In the genomic region with DNA sequence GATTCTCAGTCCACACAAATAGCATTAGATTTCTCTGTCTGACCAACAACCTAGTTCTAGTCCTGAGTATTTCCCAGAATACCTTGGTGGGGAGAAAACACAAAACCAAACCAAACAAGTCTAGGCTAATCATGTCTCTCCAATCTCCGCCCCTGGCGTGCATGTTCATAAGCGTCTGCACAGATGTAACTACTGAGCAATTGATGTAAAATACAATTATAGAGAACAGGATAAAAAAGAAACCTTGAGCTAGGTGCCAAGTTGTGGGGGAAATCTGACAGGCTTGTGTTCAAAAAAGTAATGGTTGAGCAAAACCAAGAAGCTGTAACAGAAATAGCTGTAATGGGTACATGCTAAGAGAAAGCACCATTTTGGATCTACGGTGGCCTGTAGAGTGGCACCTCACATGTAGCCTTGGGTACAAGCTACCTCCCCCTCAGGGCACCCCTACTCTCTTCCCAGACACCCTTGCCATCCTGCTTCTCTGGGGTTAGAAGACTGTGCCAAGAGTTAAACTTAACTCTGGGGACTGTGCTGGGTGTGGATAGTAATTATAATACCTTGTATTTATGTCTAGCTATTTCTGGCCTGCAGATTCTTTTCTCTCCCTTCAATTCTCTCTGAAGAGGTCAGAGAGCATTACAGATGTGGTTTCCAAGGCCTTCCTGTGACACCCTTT, we compare ENCODE assay signal across 25 mouse cellular contexts.
DNase-seq lines count a peak whose midpoint lies in the region; ATAC-seq and TF ChIP-seq lines count a peak whose summit lies in the region.
"Had no signal": no experiment of that assay in that cellular context is flagged by ENCODE, and none has a peak within 500 bp of the region (broad histone marks: within the 10 kb centered on the region; RNA-seq: fewer than 3 reads in every experiment).

No protein-coding gene starts in this region.

- no peak overlapping the region for H3K9ac ChIP-seq in heart, embryonic 16.5 days (ENCODE audit: low read length)
- H3K9ac ChIP-seq in CH12.LX (ENCODE audit: insufficient read depth, low read depth): no peak overlapping the region
- H3K9ac ChIP-seq: embryonic facial prominence, embryonic 13.5 days; forebrain, postnatal 0 days; heart, embryonic 13.5 days; hindbrain, embryonic 13.5 days; intestine, embryonic 15.5 days had no signal

- no peak for ATAC-seq in heart, embryonic 16.5 days (replicated peaks; ENCODE audit: extremely low read depth, insufficient read depth, low FRiP score)
- ATAC-seq: activated CD4-positive, CD25-positive, alpha-beta regulatory T cell, adult 4 months; CD4-positive, CD25-positive, alpha-beta regulatory T cell, adult 4 months; forebrain, embryonic 14.5 days; forebrain, postnatal 0 days; hindbrain, embryonic 16.5 days; intestine, embryonic 15.5 days had no signal

- H3K4me3 ChIP-seq in heart, embryonic 16.5 days (ENCODE audit: low read length): no peak overlapping the region
- H3K4me3 ChIP-seq in CH12.LX (replicated peaks in 1 of 3; ENCODE audit: low read depth in 2 of 3, low read length in 2 of 3, poor library complexity in 1 of 3): no peak overlapping the region
- H3K4me3 ChIP-seq: embryonic facial prominence, embryonic 13.5 days; heart, adult 2 months; heart, embryonic 10.5 days; heart, embryonic 13.5 days; hindbrain, embryonic 10.5 days; hindbrain, embryonic 13.5 days; intestine, embryonic 15.5 days had no signal

- no peak for TF ChIP-seq EP300 in CH12.LX (IDR thresholded peaks at IDR 0.05; ENCODE audit: low read length)

- dilution Hi-C loops in CH12.LX (cut with MboI; ENCODE audit: extremely low pct_ligation_motif_present, extremely low pct_unique_long_range_greater_than_20kb, low sequenced_read_pairs): no loop called here

- H3K4me2 ChIP-seq in heart, embryonic 16.5 days (ENCODE audit: low read depth, low read length): no peak overlapping the region
- H3K4me2 ChIP-seq in CH12.LX (ENCODE audit: insufficient read depth, low read depth, poor library complexity, severe bottlenecking): peak overlapping the region; percentile 49; the same call in 1 of the 2 replicates
- H3K4me2 ChIP-seq: embryonic facial prominence, embryonic 13.5 days; heart, embryonic 13.5 days; hindbrain, embryonic 13.5 days; intestine, embryonic 15.5 days had no signal

- WGBS in heart, embryonic 16.5 days: 93% methylated on average over 4 of the region's 4 CpGs

- DNase-seq in heart, postnatal 36 days: no peak
- DNase-seq in CH12.LX (ENCODE audit: extremely low read depth): no peak
- peak; percentile 42 for DNase-seq in brain, adult 2 months (ENCODE audit: low read depth, low spot score)
- DNase-seq in testis, postnatal 10 days (ENCODE audit: low spot score): no peak
- no peak for DNase-seq in kidney, adult 9 months
- DNase-seq: adrenal gland, adult 8-10 months; adrenal gland, postnatal 25 days; cerebellum, adult 18-20 months; cerebellum, adult 9-10 months; cerebellum, postnatal 14 days; forebrain, postnatal 0 days; gastrocnemius, postnatal 10 days; gastrocnemius, postnatal 36 days; heart, adult 2 months had no signal

- TF ChIP-seq CTCF in CH12.LX (conservative IDR thresholded peaks at IDR 0.05 in 1 of 2, IDR thresholded peaks at IDR 0.05 in 1 of 2; ENCODE audit: low read depth in 2 of 2, low read length in 2 of 2): no peak

- peaks cover 19% of the 10 kb centered on the region for H3K4me1 ChIP-seq in heart, embryonic 16.5 days (ENCODE audit: control insufficient read depth, insufficient read depth, low read length)
- peaks cover 13 to 62% of the 10 kb centered on the region in 2 experiments for H3K4me1 ChIP-seq in CH12.LX (ENCODE audit: control insufficient read depth in 1 of 2, insufficient read depth in 2 of 2)
- H3K4me1 ChIP-seq: intestine, embryonic 15.5 days had no signal

- intact Hi-C loops in heart, postnatal 36 days (cut with DNase I): no loop called here

- in situ Hi-C loops in CH12.LX (cut with MboI; ENCODE audit: low pct_ligation_motif_present, low pct_unique_long_range_greater_than_20kb, low sequenced_read_pairs): no loop called here

- H3K27me3 ChIP-seq in heart, embryonic 16.5 days (ENCODE audit: control insufficient read depth, insufficient read depth, low read length): no peaks in the 10 kb centered on the region
- H3K27me3 ChIP-seq in CH12.LX (replicated peaks): no peaks in the 10 kb centered on the region
- H3K27me3 ChIP-seq: embryonic facial prominence, embryonic 13.5 days; heart, embryonic 13.5 days; hindbrain, embryonic 13.5 days; intestine, embryonic 15.5 days had no signal

- H3K27ac ChIP-seq in heart, embryonic 16.5 days (ENCODE audit: low read length): 0 out of 2 replicates have a peak overlapping the region, but pooled peaks have one; percentile 18
- H3K27ac ChIP-seq in CH12.LX (ENCODE audit: insufficient read depth, low read depth): no peak overlapping the region
- H3K27ac ChIP-seq: embryonic facial prominence, embryonic 13.5 days; heart, adult 2 months; heart, embryonic 10.5 days; heart, embryonic 13.5 days; hindbrain, embryonic 10.5 days; hindbrain, embryonic 13.5 days; intestine, embryonic 15.5 days had no signal

- TF ChIP-seq POLR2A in CH12.LX (IDR thresholded peaks at IDR 0.05; ENCODE audit: low read depth, low read length): no peak

- no peaks in the 10 kb centered on the region for H3K36me3 ChIP-seq in heart, embryonic 16.5 days (ENCODE audit: control insufficient read depth, insufficient read depth)
- peaks cover 0 to 31% of the 10 kb centered on the region in 2 experiments for H3K36me3 ChIP-seq in CH12.LX (replicated peaks in 1 of 2; ENCODE audit: control insufficient read depth in 1 of 2, insufficient read depth in 1 of 2, low read length in 1 of 2)
- H3K36me3 ChIP-seq: embryonic facial prominence, embryonic 13.5 days; heart, embryonic 10.5 days; heart, embryonic 13.5 days; hindbrain, embryonic 10.5 days; hindbrain, embryonic 13.5 days; intestine, embryonic 15.5 days had no signal

- H3K79me2 ChIP-seq in CH12.LX (replicated peaks; ENCODE audit: control insufficient read depth, extremely low read depth, insufficient read depth, poor library complexity, severe bottlenecking): no peaks in the 10 kb centered on the region; the same call in 1 of the 2 replicates

- TF ChIP-seq RAD21 in CH12.LX (IDR thresholded peaks at IDR 0.05; ENCODE audit: low read depth, low read length): no peak

- H3K9me3 ChIP-seq in heart, embryonic 16.5 days (replicated peaks; ENCODE audit: control insufficient read depth, low read length): no peaks in the 10 kb centered on the region
- H3K9me3 ChIP-seq in CH12.LX (replicated peaks; ENCODE audit: low read length): no peaks in the 10 kb centered on the region
- H3K9me3 ChIP-seq: embryonic facial prominence, embryonic 13.5 days; heart, embryonic 10.5 days; heart, embryonic 13.5 days; hindbrain, embryonic 10.5 days; hindbrain, embryonic 13.5 days; intestine, embryonic 15.5 days had no signal

TF ChIP-seq in CH12.LX, 34 proteins besides CTCF, POLR2A, EP300 and RAD21 (continues in another document):
- TF ChIP-seq JUND (conservative IDR thresholded peaks at IDR 0.05; ENCODE audit: low read depth, low read length): no peak; the same call in 1 of the 2 replicates
- TF ChIP-seq BHLHE40 (IDR thresholded peaks at IDR 0.05; ENCODE audit: low read depth, low read length): no peak
- no peak for TF ChIP-seq USF1 (IDR thresholded peaks at IDR 0.05; ENCODE audit: low read depth, low read length)
- TF ChIP-seq MAX (IDR thresholded peaks at IDR 0.05; ENCODE audit: low read length): no peak
- TF ChIP-seq UBTF (IDR thresholded peaks at IDR 0.05; ENCODE audit: low read depth, low read length): no peak
- 0 out of 2 replicates have a peak, but pooled peaks have one; percentile 18 for TF ChIP-seq KAT2A (IDR thresholded peaks at IDR 0.05; ENCODE audit: insufficient replicate concordance, low read length)
- no peak for TF ChIP-seq PAX5 (IDR thresholded peaks at IDR 0.05; ENCODE audit: low read length)
- no peak for TF ChIP-seq CHD2 (IDR thresholded peaks at IDR 0.05; ENCODE audit: low read length)
- no peak for TF ChIP-seq ZC3H11A (IDR thresholded peaks at IDR 0.05; ENCODE audit: low read depth, low read length)
- TF ChIP-seq USF2 (conservative IDR thresholded peaks at IDR 0.05; ENCODE audit: low read depth, low read length): no peak
- TF ChIP-seq NRF1 (IDR thresholded peaks at IDR 0.05; ENCODE audit: low read depth, low read length): no peak
- TF ChIP-seq ZKSCAN1 (IDR thresholded peaks at IDR 0.05; ENCODE audit: borderline replicate concordance, low read depth, low read length): no peak
- TF ChIP-seq MAFK (IDR thresholded peaks at IDR 0.05; ENCODE audit: insufficient replicate concordance, low read length): no peak
- no peak for TF ChIP-seq ZMIZ1 (IDR thresholded peaks at IDR 0.05; ENCODE audit: low read depth, low read length)
- no peak for TF ChIP-seq CHD1 (IDR thresholded peaks at IDR 0.05; ENCODE audit: low read depth, low read length)
- TF ChIP-seq MXI1 (IDR thresholded peaks at IDR 0.05; ENCODE audit: low read depth, low read length): no peak; the same call in 1 of the 2 replicates
- TF ChIP-seq SIN3A (IDR thresholded peaks at IDR 0.05; ENCODE audit: low read length): no peak
- no peak for TF ChIP-seq ELF1 (IDR thresholded peaks at IDR 0.05; ENCODE audit: low read depth, low read length)
- TF ChIP-seq ZNF384 (IDR thresholded peaks at IDR 0.05; ENCODE audit: low read depth, low read length): no peak
- 0 out of 2 replicates have a peak, but pooled peaks have one; percentile 18 for TF ChIP-seq NELFE (IDR thresholded peaks at IDR 0.05; ENCODE audit: low read depth, low read length)
- 0 out of 2 replicates have a peak, but pooled peaks have one; percentile 7 for TF ChIP-seq IRF4 (IDR thresholded peaks at IDR 0.05; ENCODE audit: low read depth, low read length)
- TF ChIP-seq HCFC1 (IDR thresholded peaks at IDR 0.05; ENCODE audit: low read depth, low read length): no peak
- TF ChIP-seq JUN (IDR thresholded peaks at IDR 0.05; ENCODE audit: insufficient read depth, low read depth, low read length): no peak
- no peak for TF ChIP-seq RCOR1 (conservative IDR thresholded peaks at IDR 0.05; ENCODE audit: low read depth, low read length)
- no peak for TF ChIP-seq ETS1 (conservative IDR thresholded peaks at IDR 0.05; ENCODE audit: low read depth, low read length)
- no peak for TF ChIP-seq E2F4 (IDR thresholded peaks at IDR 0.05; ENCODE audit: insufficient replicate concordance, low read depth, low read length)
- no peak for TF ChIP-seq TBP (conservative IDR thresholded peaks at IDR 0.05; ENCODE audit: low read depth, low read length)
- no peak for TF ChIP-seq GABPA (IDR thresholded peaks at IDR 0.05; ENCODE audit: insufficient replicate concordance, low read depth, low read length)
- no peak for TF ChIP-seq SMC3 (IDR thresholded peaks at IDR 0.05; ENCODE audit: low read depth, low read length)
- no peak for TF ChIP-seq MYC (IDR thresholded peaks at IDR 0.05; ENCODE audit: low read depth, low read length)
- 0 out of 2 replicates have a peak, but pooled peaks have one; percentile 6 for TF ChIP-seq MEF2A (IDR thresholded peaks at IDR 0.05; ENCODE audit: borderline replicate concordance, low read depth, low read length)
